Mouse (Mus musculus) small intestine, adult 2 months (tissue): Measurements from ENCODE around the gene Nfib. TPM values are rescaled to one million over a fixed set of nuclear protein-coding genes. Genes with fewer than 3 reads are reported as not detected.

Experiments
- H3K27ac ChIP-seq: fragments of 200-500 bp; 2 replicates; pipeline ENCODE4 v1.5.1; 2012; ENCODE audit warnings: low read depth, low read length, control low read depth, inconsistent platforms; ENCODE audit not compliant: insufficient read depth
- H3K27me3 ChIP-seq: fragments of 200-500 bp; 2 replicates; pipeline ENCODE4 v1.6.1; 2012; ENCODE audit warnings: mild to moderate bottlenecking, moderate library complexity, low read length, inconsistent platforms; ENCODE audit not compliant: control insufficient read depth, insufficient read depth
- H3K36me3 ChIP-seq: fragments of 200-500 bp; 2 replicates; pipeline ENCODE4 v1.6.1; 2012; ENCODE audit warnings: mild to moderate bottlenecking, low read length, control low read depth, inconsistent platforms; ENCODE audit not compliant: control insufficient read depth, insufficient read depth
- H3K4me1 ChIP-seq: fragments of 200-500 bp; 2 replicates; pipeline ENCODE4 v1.6.1; 2012; ENCODE audit warnings: low read length, inconsistent platforms, mixed read lengths; ENCODE audit not compliant: control insufficient read depth, insufficient read depth, insufficient read length
- H3K4me3 ChIP-seq: fragments of 200-500 bp; 2 replicates; pipeline ENCODE4 v1.5.1; 2012; ENCODE audit warnings: low read depth, mild to moderate bottlenecking, control low read depth, inconsistent platforms, low read length, moderate library complexity
- CTCF ChIP-seq: fragments of 200-500 bp; IDR thresholded peaks from 2 replicates; pipeline ENCODE4 v1.5.1; 2012; ENCODE audit warnings: low read depth, mild to moderate bottlenecking, control low read depth, inconsistent platforms, low read length, moderate library complexity, mixed read lengths; ENCODE audit not compliant: insufficient replicate concordance, insufficient read length; ENCODE audit errors: extremely low read depth
- POLR2A ChIP-seq: fragments of 200-500 bp; IDR thresholded peaks from 2 replicates; pipeline ENCODE4 v1.6.1; 2012; ENCODE audit warnings: low read depth, mild to moderate bottlenecking, control low read depth, inconsistent platforms, low read length, moderate library complexity
- WGBS: fragments of 180-500 bp; shearing (Covaris S2); methylation state at CpG from one replicate; pipeline ENCODE4 v1.1.7; 2018; 5-methylcytosine and 5-hydroxymethylcytosine counted together
- polyA plus RNA-seq: library from polyadenylated mRNA; depleted of rRNA; stranded (reverse); fragments of >200 nt; gene quantifications from 2 replicates; pipeline ENCODE4 v1.2.3, GENCODE M21; 2012

The Nfib gene
- polyA plus RNA-seq, 1 experiment: 4.7 TPM

GRCm38 (mm10) chr4:82426224-82426623, 279.3 kb downstream of the Nfib start:
- TF ChIP-seq POLR2A (no peak), CTCF (no peak)
- Histone ChIP-seq H3K4me3 (no peak overlapping the region), H3K4me1 (no peaks in the 10 kb centered on the region), H3K27me3 (no peaks in the 10 kb centered on the region), H3K27ac (no peak overlapping the region), H3K36me3 (no peaks in the 10 kb centered on the region)
- 85% methylated on average over 4 of the region's 4 CpGs for WGBS

GRCm38 (mm10) chr4:82418241-82418640, 287.3 kb downstream of the Nfib start:
- TF ChIP-seq CTCF (no peak), POLR2A (no peak)
- 64% methylated on average over 4 of the region's 4 CpGs for WGBS

GRCm38 (mm10) chr4:82415817-82416216, 289.7 kb downstream of the Nfib start:
- H3K27ac ChIP-seq: no peak overlapping the region
- H3K4me3 ChIP-seq: no peak overlapping the region
- WGBS: 65% methylated on average over 4 of the region's 4 CpGs
- TF ChIP-seq POLR2A: no peak
- TF ChIP-seq CTCF: no peak
- H3K27me3 ChIP-seq: no peaks in the 10 kb centered on the region
- H3K4me1 ChIP-seq: peaks cover 2% of the 10 kb centered on the region; the same call in 1 of the 2 replicates
- H3K36me3 ChIP-seq: no peaks in the 10 kb centered on the region

More at GRCm38 (mm10) chr4:82418241-82418640, 287.3 kb downstream of the Nfib start:
- H3K27me3 ChIP-seq: no peaks in the 10 kb centered on the region
- no peak overlapping the region for H3K27ac ChIP-seq
- H3K36me3 ChIP-seq: no peaks in the 10 kb centered on the region
- no peak overlapping the region for H3K4me3 ChIP-seq
- H3K4me1 ChIP-seq: no peaks in the 10 kb centered on the region; the same call in 1 of the 2 replicates

GRCm38 (mm10) chr4:82412651-82413050, 292.9 kb downstream of the Nfib start:
- H3K27ac ChIP-seq: no peak overlapping the region
- WGBS: 52% methylated on average over 7 of the region's 7 CpGs
- H3K4me3 ChIP-seq: no peak overlapping the region
- H3K36me3 ChIP-seq: no peaks in the 10 kb centered on the region
- no peak for TF ChIP-seq CTCF
- TF ChIP-seq POLR2A: no peak
- H3K4me1 ChIP-seq: peaks cover 2% of the 10 kb centered on the region; the same call in 1 of the 2 replicates
- H3K27me3 ChIP-seq: no peaks in the 10 kb centered on the region

DNA sequence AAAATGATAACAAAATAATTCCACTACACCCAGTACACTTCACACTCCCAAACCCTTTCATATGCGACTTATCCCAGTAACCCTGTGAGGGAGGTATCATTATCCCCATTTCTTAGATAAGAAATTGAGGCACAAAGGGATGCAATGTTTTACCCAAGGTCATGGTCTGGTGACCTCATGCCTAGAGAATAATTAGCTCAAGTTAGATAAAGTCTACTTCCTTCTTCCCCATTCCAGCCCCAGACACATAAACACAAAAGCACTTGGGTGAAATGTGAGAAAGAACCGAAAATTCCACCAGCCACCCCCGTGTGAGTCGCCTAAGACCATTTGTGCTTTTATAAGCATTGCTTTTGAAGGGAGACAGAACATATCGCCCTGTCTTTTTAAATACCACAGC, 293.6 kb downstream of the Nfib start:
- TF ChIP-seq POLR2A (no peak), CTCF (no peak)
- Histone ChIP-seq H3K27me3 (no peaks in the 10 kb centered on the region), H3K4me3 (no peak overlapping the region), H3K27ac (peak overlapping the region; percentile 61), H3K4me1 (peaks cover 2% of the 10 kb centered on the region; the same call in 1 of the 2 replicates), H3K36me3 (no peaks in the 10 kb centered on the region)
- 18% methylated on average over 5 of the region's 5 CpGs for WGBS

DNA sequence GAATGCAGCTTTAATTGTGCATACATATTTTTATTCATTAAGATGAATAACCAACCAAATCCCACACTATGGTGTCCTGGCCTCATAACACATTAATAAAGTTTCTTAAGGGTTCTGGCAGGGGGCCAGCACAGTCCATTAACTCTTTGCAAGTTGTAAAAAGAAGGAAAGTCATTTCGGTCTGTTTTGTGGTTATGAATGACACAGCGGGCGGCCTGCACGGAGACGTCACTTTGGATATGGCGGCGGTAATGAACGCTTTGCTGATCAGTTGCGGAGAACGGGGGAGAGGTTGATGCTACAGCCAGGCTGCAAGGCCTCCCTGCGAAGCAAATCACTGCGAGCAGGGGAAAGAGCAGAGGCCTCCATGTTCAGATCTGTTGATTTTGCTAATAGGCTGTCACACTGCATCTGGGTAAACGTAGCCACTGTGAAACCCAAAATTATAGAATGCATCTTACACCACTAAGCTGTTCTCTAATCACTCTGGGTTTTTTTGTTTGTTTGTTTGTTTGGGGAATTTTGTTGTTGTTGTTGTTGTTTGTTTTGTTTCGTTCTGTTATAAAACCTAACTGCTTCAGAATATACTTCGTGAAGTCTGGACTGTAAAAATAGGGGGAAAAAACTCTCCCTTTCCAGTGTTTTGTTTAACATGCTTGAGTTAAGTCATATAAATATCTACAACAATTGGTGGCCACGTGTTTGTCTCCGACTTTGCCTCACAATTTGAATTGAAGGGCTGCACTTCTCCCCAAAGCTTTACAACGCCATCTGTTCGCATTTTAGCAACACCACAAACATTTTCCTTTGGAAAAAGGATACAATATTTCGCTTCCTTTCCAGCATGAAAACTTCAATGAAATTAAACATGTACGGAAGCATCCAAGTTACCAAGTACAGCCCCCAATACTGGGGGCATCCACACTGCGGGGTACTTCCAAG, 296.8 kb downstream of the Nfib start:
- WGBS: 83% methylated on average over 22 of the region's 22 CpGs
- Histone ChIP-seq H3K27me3 (no peaks in the 10 kb centered on the region), H3K4me1 (peaks cover 10% of the 10 kb centered on the region; the same call in 1 of the 2 replicates), H3K27ac (no peak overlapping the region), H3K36me3 (no peaks in the 10 kb centered on the region), H3K4me3 (no peak overlapping the region)
- TF ChIP-seq CTCF (no peak), POLR2A (no peak)

DNA sequence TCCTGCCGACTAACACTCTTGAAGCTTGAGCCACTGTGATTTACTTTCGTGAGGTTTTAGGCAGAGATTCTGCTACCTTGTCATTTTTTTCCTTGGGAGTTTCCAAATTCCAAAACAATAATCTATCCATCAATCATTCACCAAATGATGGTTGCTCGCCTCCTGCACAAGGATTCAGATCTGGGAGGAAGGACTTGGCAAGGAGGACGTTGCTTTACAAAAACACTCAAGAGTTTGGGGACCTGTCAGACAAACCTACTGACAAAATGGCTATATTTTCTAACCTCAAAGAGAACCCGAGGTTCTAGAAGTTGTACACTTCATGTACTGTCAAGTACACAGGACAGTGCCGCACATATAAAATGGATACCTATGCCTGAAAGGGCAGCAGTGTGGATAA, 299.0 kb downstream of the Nfib start:
- Histone ChIP-seq H3K4me1 (peaks cover 8% of the 10 kb centered on the region; the same call in 1 of the 2 replicates), H3K4me3 (no peak overlapping the region), H3K27ac (no peak overlapping the region), H3K27me3 (no peaks in the 10 kb centered on the region), H3K36me3 (no peaks in the 10 kb centered on the region)
- 79% methylated on average over 6 of the region's 6 CpGs for WGBS
- TF ChIP-seq POLR2A (no peak), CTCF (no peak)
